Mouse (Mus musculus) limb, embryonic 12.5 days (tissue): ENCODE measurements at regions not wholly inside any gene's neighbourhood (a gene's known extent, or its start where the extent isn't known, plus 50 kb on each side); places are given as distances from the start of the nearest gene placed in this dataset.

ENCODE experiments used
- ATAC-seq: fragments of 200-750 bp; cut with Nextera tagmentation; 2 replicates; pipeline ENCODE4 v1.8.0; 2017; ENCODE audit warnings: low read depth, moderate TSS enrichment; ENCODE audit not compliant: insufficient number of reproducible peaks, insufficient read depth, low FRiP score, low TSS enrichment
- H3K27ac ChIP-seq: fragments of 300-500 bp; sonication (generic); 2 replicates; pipeline ENCODE4 v1.5.1; 2016; ENCODE audit warnings: mild to moderate bottlenecking, moderate library complexity
- H3K27me3 ChIP-seq: fragments of 300-500 bp; sonication (generic); 2 replicates; pipeline ENCODE4 v1.6.1; 2016; ENCODE audit warnings: mild to moderate bottlenecking, moderate library complexity
- H3K36me3 ChIP-seq: fragments of 300-500 bp; sonication (generic); 2 replicates; pipeline ENCODE4 v1.6.1; 2016; ENCODE audit warnings: mild to moderate bottlenecking, moderate library complexity
- H3K4me1 ChIP-seq: fragments of 300-500 bp; sonication (generic); replicated peaks from 2 replicates; pipeline ENCODE4 v1.6.1; 2016
- H3K4me2 ChIP-seq: fragments of 300-500 bp; sonication (generic); 2 replicates; pipeline ENCODE4 v1.6.1; 2016; ENCODE audit warnings: mild to moderate bottlenecking, moderate library complexity
- H3K4me3 ChIP-seq: fragments of 300-500 bp; sonication (generic); replicated peaks from 2 replicates; pipeline ENCODE4 v1.5.1; 2016; ENCODE audit warnings: mild to moderate bottlenecking
- H3K9ac ChIP-seq: fragments of 300-500 bp; sonication (generic); replicated peaks from 2 replicates; pipeline ENCODE4 v1.6.1; 2016; ENCODE audit warnings: mild to moderate bottlenecking, moderate library complexity
- H3K9me3 ChIP-seq: fragments of 300-500 bp; sonication (generic); 2 replicates; pipeline ENCODE4 v1.6.1; 2016; ENCODE audit warnings: mild to moderate bottlenecking, moderate library complexity
- WGBS: fragments of 180-500 bp; shearing (Covaris S2); methylation state at CpG from one replicate; pipeline ENCODE4 v1.1.7; 2016; 5-methylcytosine and 5-hydroxymethylcytosine counted together

DNA sequence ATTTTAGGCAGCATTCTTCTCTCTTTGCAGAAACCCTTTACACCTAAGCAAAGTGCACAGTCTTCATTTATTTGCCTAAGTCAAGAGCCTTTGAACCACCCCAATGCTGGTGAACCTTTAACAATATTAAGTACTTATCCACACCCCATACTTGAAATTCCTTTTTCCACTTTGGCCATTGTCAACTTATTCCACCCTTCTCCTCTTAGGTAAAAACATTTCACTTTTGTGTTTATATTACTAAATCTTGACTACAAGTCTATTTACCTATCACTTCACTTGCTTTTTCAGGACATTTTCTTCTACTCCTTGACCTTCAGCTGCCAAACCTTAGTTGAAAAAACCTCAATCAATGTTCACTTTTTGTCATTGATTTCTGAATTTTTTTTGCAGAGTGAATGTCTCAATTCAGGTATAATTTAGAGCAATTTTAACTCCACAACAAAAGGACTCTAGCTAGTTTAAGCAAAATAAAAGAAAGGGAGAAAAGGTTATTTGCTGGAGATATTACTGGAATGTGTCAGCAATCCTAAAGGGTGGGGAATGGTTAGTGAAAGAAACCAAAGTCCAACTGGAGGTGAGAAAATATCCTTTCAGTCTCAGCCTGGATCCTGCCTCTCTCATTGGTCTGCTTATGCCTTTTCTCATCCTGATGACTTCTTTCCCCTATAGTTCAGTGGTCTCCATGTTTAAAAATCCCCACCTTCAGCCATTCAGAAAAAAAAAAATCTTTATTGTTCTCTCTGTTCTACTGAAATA, 185.9 kb downstream of the Sucnr1 start:
- no peak overlapping the region for H3K9ac ChIP-seq
- H3K36me3 ChIP-seq = no peaks in the 10 kb centered on the region
- H3K4me2 ChIP-seq = no peak overlapping the region
- H3K27me3 ChIP-seq = no peaks in the 10 kb centered on the region
- no peaks in the 10 kb centered on the region for H3K9me3 ChIP-seq
- no peak overlapping the region for H3K4me3 ChIP-seq
- ATAC-seq = no peak
- H3K27ac ChIP-seq = no peak overlapping the region
- H3K4me1 ChIP-seq = no peaks in the 10 kb centered on the region

- no peak overlapping the region for H3K4me3 ChIP-seq
- WGBS = 39% methylated on average over 1 of the region's 1 CpGs
- no peak overlapping the region for H3K27ac ChIP-seq
- no peaks in the 10 kb centered on the region for H3K4me1 ChIP-seq
- H3K36me3 ChIP-seq = no peaks in the 10 kb centered on the region
- no peak overlapping the region for H3K4me2 ChIP-seq
- H3K9me3 ChIP-seq = no peaks in the 10 kb centered on the region
- no peak for ATAC-seq
- no peak overlapping the region for H3K9ac ChIP-seq
- no peaks in the 10 kb centered on the region for H3K27me3 ChIP-seq
These were observed 188.8 kb downstream of the Sucnr1 start for GRCm38 (mm10) chr3:60270463-60270862.

DNA sequence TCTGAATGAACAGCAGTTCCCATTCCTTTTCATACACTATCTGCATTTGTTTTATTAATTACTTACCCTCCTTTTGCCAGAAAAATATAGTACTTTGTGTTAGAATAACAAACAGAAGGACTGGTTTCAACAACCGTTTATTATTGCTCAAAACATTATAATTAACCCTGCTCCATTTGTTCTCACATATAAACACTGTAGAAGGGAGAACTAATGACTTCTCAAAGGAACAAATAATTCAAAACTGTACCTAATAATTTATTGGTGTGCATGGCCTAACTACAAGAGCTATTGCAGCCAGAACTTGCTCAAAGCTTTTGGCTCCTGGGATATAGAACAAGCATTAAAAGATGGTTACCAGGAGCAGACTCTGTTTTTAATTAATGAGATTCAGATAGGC, 192.1 kb downstream of the Sucnr1 start:
- no peak for ATAC-seq
- Histone ChIP-seq H3K4me1 (no peaks in the 10 kb centered on the region), H3K9ac (no peak overlapping the region), H3K4me3 (no peak overlapping the region), H3K9me3 (no peaks in the 10 kb centered on the region), H3K4me2 (no peak overlapping the region), H3K27me3 (no peaks in the 10 kb centered on the region), H3K27ac (no peak overlapping the region), H3K36me3 (no peaks in the 10 kb centered on the region)
- WGBS = 53% methylated on average over 1 of the region's 1 CpGs

DNA sequence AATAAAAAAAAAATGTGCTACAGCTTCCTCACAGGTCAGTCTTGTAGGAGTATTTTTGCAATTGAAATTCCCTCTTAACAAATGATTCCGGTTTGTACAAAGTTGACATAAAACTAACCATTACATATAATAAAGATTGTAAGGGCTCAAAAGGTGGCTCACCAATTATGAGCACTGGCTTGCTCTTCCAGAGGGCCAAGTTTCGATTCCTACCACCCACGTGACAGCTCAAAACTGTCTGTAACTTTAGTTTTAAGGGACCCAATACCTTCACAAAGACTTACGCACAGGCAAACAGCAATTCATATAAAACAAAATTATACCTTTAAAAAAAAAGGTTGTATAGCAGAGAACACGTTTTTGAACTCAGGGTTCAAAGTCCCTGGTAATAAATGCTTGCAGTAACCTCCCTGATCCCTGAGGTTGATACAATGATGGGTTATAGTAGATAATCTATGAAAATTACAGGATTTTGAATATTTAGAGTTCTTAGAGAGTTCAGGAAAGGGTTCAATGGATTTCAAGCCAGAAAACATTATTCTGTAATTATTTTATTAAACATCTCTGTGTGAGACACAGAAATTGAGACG, 193.7 kb downstream of the Sucnr1 start:
- no peak for ATAC-seq
- no peaks in the 10 kb centered on the region for H3K27me3 ChIP-seq
- no peak overlapping the region for H3K4me2 ChIP-seq
- H3K9ac ChIP-seq = no peak overlapping the region
- H3K4me3 ChIP-seq = no peak overlapping the region
- WGBS = 78% methylated on average over 6 of the region's 6 CpGs
- no peak overlapping the region for H3K27ac ChIP-seq
- H3K4me1 ChIP-seq = no peaks in the 10 kb centered on the region
- no peaks in the 10 kb centered on the region for H3K36me3 ChIP-seq
- H3K9me3 ChIP-seq = no peaks in the 10 kb centered on the region

- no peak overlapping the region for H3K4me3 ChIP-seq
- H3K4me1 ChIP-seq = no peaks in the 10 kb centered on the region
- H3K9me3 ChIP-seq = no peaks in the 10 kb centered on the region
- H3K9ac ChIP-seq = no peak overlapping the region
- no peak for ATAC-seq
- WGBS = 75% methylated on average over 1 of the region's 1 CpGs
- H3K27me3 ChIP-seq = no peaks in the 10 kb centered on the region
- no peaks in the 10 kb centered on the region for H3K36me3 ChIP-seq
- no peak overlapping the region for H3K27ac ChIP-seq
- H3K4me2 ChIP-seq = no peak overlapping the region
These were observed 194.8 kb upstream of the Mbnl1 start for GRCm38 (mm10) chr3:60277791-60278190.

- H3K4me1 ChIP-seq = no peaks in the 10 kb centered on the region
- no peak overlapping the region for H3K9ac ChIP-seq
- no peaks in the 10 kb centered on the region for H3K27me3 ChIP-seq
- no peak overlapping the region for H3K27ac ChIP-seq
- H3K4me2 ChIP-seq = no peak overlapping the region
- H3K9me3 ChIP-seq = no peaks in the 10 kb centered on the region
- no peaks in the 10 kb centered on the region for H3K36me3 ChIP-seq
- no peak for ATAC-seq
- no peak overlapping the region for H3K4me3 ChIP-seq
These were observed 191.4 kb upstream of the Mbnl1 start for GRCm38 (mm10) chr3:60281229-60281628.

DNA sequence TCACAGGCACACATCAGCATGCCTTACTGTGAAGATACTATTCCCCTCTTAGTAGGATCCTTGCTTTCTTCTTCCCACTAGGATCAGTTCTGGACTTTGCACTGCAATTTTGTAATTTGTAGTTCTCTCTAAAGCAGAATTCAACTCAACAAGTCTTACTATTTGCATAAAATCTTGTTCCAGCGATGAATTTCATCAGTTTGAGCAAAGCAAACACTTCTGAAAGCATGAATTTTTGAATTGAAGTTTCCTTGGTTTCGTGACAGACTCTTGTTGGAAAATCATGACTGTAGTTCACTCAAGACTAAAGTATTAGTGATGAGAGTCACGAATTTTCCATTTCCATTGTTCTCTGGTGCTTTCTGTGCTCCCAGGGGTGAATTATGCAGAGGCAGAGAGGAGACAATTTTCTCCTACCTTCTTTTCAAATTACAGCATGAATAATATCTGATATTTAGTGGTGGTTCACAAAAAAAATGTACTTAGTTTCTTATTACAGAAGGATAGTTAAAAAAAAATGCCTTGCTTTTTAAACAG, 190.6 kb upstream of the Mbnl1 start:
- Histone ChIP-seq H3K36me3 (no peaks in the 10 kb centered on the region), H3K9ac (no peak overlapping the region), H3K27ac (no peak overlapping the region), H3K4me1 (no peaks in the 10 kb centered on the region), H3K9me3 (no peaks in the 10 kb centered on the region), H3K4me2 (no peak overlapping the region), H3K27me3 (no peaks in the 10 kb centered on the region), H3K4me3 (no peak overlapping the region)
- WGBS = 67% methylated on average over 3 of the region's 3 CpGs
- ATAC-seq = no peak

GRCm38 (mm10) chr3:60292142-60292541, 180.5 kb upstream of the Mbnl1 start:
- Histone ChIP-seq H3K36me3 (no peaks in the 10 kb centered on the region), H3K9me3 (no peaks in the 10 kb centered on the region), H3K27me3 (no peaks in the 10 kb centered on the region), H3K4me1 (no peaks in the 10 kb centered on the region), H3K27ac (no peak overlapping the region), H3K4me2 (no peak overlapping the region), H3K4me3 (no peak overlapping the region), H3K9ac (no peak overlapping the region)
- ATAC-seq = no peak
- WGBS = 95% methylated on average over 2 of the region's 2 CpGs

- H3K27me3 ChIP-seq = no peaks in the 10 kb centered on the region
- no peaks in the 10 kb centered on the region for H3K4me1 ChIP-seq
- ATAC-seq = no peak
- no peak overlapping the region for H3K9ac ChIP-seq
- H3K27ac ChIP-seq = no peak overlapping the region
- H3K4me3 ChIP-seq = no peak overlapping the region
- H3K9me3 ChIP-seq = no peaks in the 10 kb centered on the region
- no peaks in the 10 kb centered on the region for H3K36me3 ChIP-seq
- no peak overlapping the region for H3K4me2 ChIP-seq
- 92% methylated on average over 2 of the region's 2 CpGs for WGBS
These were observed 179.7 kb upstream of the Mbnl1 start for GRCm38 (mm10) chr3:60292940-60293339.

DNA sequence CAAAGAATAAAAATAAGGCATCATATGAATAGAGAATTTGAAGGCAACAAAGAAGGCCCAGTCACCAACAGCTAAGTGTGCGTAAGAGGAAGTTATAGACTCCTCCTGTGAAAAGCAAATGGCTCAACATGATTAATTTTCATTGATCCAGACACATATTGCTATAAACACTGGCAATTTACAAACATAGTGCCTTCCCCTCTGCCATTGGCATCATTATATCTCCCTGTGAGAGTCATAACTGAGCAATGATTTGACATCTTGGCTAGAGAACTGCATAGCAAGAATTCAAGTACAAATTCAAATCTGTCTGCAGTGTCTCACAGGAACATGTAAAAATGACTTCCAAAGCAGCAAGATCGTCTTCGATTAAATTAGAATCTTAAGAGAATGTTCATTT, 167.2 kb upstream of the Mbnl1 start:
- no peaks in the 10 kb centered on the region for H3K36me3 ChIP-seq
- H3K4me2 ChIP-seq = no peak overlapping the region
- H3K4me3 ChIP-seq = no peak overlapping the region
- no peaks in the 10 kb centered on the region for H3K27me3 ChIP-seq
- H3K27ac ChIP-seq = no peak overlapping the region
- 90% methylated on average over 3 of the region's 3 CpGs for WGBS
- H3K9ac ChIP-seq = no peak overlapping the region
- ATAC-seq = no peak
- H3K9me3 ChIP-seq = no peaks in the 10 kb centered on the region
- 0 out of 2 replicates have a peak, but pooled peaks cover 3% of the 10 kb centered on the region for H3K4me1 ChIP-seq

GRCm38 (mm10) chr3:60310402-60310801, 162.2 kb upstream of the Mbnl1 start:
- no peaks in the 10 kb centered on the region for H3K9me3 ChIP-seq
- WGBS = 83% methylated on average over 3 of the region's 3 CpGs
- ATAC-seq = no peak

GRCm38 (mm10) chr3:60311178-60311577, 161.5 kb upstream of the Mbnl1 start:
- Histone ChIP-seq H3K27ac (no peak overlapping the region), H3K36me3 (no peaks in the 10 kb centered on the region), H3K9me3 (no peaks in the 10 kb centered on the region), H3K4me1 (no peaks in the 10 kb centered on the region), H3K4me3 (no peak overlapping the region), H3K27me3 (no peaks in the 10 kb centered on the region), H3K9ac (no peak overlapping the region), H3K4me2 (no peak overlapping the region)
- WGBS = 71% methylated on average over 3 of the region's 3 CpGs
- ATAC-seq = no peak

More at GRCm38 (mm10) chr3:60310402-60310801, 162.2 kb upstream of the Mbnl1 start:
- H3K27ac ChIP-seq = no peak overlapping the region
- H3K27me3 ChIP-seq = no peaks in the 10 kb centered on the region
- no peaks in the 10 kb centered on the region for H3K36me3 ChIP-seq
- H3K9ac ChIP-seq = no peak overlapping the region
- H3K4me1 ChIP-seq = no peaks in the 10 kb centered on the region
- H3K4me2 ChIP-seq = no peak overlapping the region
- no peak overlapping the region for H3K4me3 ChIP-seq
